Mouse (Mus musculus) stomach, postnatal 0 days (tissue): ENCODE measurements around the gene Galnt6.
A peak's percentile ranks its signal among the peaks of the same experiment; 100 is the strongest.

ENCODE experiments used
- CTCF ChIP-seq: IDR thresholded peaks from 2 replicates; pipeline ENCODE4 v1.5.1; 2016; ENCODE audit warnings: antibody characterized with exemption, low read depth, mild to moderate bottlenecking, moderate library complexity
- EP300 ChIP-seq: optimal IDR thresholded peaks from 2 replicates; pipeline ENCODE3; 2016; ENCODE audit warnings: antibody characterized with exemption

DNA sequence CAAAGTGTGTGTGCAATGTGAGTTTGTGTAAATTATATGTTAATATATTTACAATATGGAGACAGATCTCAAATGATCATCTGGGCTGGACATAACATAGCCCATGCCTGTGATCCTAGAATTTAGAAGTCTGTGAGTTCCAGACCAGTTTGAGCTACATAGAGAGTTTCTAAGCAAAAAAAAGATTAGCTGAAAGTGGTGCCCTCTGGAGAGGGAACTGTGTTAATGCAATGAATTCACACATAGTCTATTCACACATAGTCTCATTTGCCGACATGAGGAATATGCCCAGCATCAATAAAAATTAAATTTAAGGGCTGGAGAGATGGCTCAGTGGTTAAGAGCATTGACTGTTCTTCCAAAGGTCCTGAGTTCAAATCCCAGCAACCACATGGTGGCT is 52.7 kb downstream of the Galnt6 start:
- peak; percentile 46 for TF ChIP-seq CTCF
- TF ChIP-seq EP300, result no peak
